Mouse (Mus musculus) kidney, postnatal 14 days (tissue): ENCODE measurements around the gene Fkbp5.

Experiments
- DNase-seq: peaks from one replicate; pipeline ENCODE4 v3.0.0; 2022; ENCODE audit warnings: mixed read lengths

The Fkbp5 gene

DNA sequence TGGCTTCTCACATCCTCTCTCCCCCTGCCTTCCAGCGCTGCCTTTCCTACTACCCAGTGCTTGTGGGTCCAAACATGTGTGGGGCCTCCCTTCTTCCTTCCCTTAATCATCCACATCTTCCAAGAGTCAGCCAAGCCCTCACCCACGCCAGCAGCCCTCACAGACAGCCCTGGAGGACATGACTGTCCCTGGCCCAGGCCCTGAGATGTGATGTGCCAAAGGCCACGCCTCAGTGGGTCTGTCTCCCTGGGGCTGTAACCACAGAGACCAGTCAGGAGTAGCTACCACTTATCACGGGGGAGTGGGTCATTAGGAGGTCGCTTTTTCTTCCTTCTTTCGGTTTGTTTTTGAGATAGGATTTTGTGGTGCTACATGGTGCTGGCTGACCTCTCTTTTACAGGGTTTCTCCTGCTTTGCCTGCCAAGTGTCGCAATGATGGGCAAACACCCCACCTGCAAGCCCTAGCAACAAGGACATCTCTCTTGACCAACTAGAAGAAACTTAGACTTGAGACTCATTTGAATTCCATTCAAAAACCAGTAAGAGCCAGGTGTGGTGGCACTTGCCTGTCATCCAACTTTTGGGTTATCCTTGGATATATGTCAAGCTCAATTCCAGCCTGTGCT lies 15.0 kb downstream of the Fkbp5 start:
- DNase-seq = no peak

DNA sequence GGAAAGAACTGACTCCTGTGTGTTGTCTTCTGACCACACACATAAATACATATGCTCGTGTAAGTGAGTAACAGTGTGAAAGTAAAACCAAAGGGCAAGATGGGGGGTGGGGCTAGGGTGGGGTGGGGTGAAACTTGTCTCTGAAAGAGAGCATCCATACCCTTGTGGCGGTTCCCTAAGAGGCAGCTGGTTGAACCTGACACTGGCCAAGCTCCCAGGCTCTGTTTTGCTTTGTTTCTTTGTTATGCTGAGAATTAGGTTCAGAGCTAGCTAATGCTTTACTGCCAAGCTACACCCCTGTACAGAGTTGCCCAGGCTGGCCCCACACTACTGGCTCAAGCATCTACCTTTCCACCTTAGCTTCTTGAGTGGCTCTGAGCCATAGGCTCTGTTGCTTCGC lies 16.9 kb downstream of the Fkbp5 start:
- no peak for DNase-seq

DNA sequence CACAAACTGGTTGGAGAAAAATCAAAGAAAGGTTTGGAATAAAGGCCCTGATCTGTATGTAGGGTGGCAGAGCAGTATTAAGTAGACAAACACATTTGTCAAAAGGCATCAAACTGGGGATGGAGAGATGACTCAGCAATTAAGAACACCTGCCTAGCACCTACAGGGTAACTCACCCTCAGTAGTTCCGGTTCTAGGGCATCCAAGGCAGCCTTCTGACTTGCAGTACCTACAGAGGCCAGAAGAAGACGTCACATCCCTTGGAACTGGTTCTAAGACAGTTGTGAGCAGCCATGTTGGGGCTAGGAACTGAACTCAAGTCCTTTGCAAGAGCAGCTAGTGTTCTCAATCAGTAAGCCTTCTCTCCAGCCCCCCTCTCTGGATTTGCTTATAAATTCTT lies 18.1 kb downstream of the Fkbp5 start:
- no peak for DNase-seq

- DNase-seq = no peak
Observed at GRCm38 (mm10) chr17:28495832-28496231, 21.5 kb downstream of the Fkbp5 start.

- DNase-seq = no peak
Observed at GRCm38 (mm10) chr17:28491035-28491770, 26.1 kb downstream of the Fkbp5 start.

DNA sequence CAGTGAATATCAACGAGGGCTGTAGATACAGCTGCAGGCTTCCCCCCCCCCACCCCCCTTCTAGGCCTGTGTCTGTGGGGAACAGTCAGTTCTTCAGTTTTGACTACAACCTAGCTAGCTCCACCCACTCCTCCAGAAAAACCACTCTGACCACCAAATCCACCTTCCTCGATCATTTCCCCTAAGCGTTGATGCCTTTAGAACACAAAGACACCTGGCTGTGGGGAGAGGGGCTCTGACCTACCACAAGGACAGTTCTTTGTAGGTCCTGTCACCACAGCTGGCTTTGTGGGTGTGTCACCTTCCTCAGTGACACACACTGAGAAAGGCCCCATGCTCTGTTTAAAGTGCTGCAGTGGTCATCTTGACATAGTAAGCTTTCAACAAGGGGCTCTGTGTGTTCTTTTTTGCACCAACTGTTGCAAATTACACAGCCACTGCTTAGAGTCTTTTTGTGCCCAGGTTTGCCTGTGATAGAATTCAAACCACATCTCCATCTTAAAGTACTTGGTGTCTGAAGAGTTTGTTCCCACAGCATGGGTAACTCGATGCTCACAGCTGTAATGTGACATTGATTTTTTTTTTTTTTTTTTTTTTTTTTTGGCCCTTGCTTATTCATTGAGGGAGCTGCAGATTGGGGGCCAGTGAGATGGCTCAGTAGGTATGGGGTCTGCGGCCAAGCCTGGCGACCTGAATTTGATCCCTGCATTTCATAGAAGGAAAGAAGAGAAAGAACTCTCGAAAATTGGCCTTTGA lies 28.9 kb downstream of the Fkbp5 start:
- DNase-seq = no peak

- no peak for DNase-seq
Observed at GRCm38 (mm10) chr17:28487584-28488257, 29.6 kb downstream of the Fkbp5 start.

GRCm38 (mm10) chr17:28486720-28487119 lies 30.6 kb downstream of the Fkbp5 start:
- DNase-seq = no peak

DNA sequence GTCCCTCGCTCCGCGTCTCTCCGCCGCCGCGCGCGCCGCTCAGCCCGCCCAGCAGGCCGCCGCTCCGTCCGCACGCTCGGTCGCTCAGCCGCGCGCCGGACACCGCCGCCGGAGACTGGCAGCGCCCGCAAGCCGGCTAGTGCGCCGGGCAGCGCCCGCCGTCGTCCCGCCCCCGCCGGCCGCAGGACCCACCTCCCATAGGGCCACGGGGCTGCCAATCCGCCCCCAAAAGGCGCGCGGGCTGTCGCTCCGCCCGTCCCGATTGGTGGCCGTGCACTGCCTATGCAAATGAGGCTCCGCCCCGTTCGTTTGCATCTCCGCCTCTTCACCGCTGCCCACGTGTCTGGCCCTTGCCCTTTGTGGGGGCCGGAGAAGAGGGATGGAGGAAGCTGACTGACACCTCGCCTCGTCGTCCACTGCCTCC lies 31.3 kb downstream of the Fkbp5 start:
- peak; percentile 99 for DNase-seq

DNA sequence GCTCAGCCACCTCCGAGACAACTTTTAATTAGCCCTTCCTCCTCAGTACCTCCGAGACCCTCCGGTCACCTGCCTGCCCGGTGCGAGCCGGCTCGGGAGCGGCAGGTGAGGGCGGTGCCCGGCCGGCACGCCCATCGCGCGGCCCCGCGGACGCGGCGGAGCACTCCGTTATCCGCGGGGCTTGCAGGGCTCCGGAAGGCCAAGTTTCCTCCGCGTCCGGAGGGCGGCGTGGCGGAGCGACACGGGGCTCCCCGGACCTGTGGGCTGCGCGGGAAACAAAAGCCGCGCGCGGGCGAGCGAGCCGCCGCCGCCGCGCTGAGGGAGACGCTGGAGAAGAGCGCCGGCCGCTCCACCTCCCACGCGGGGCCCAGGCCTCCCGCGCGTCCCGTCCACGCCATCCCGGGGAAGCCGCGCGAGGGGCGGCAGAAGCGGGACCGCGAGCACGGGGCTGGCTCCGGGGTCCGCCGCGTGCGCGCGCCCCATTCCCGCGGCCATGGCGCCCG lies 31.8 kb downstream of the Fkbp5 start:
- DNase-seq = peak; percentile 67

GRCm38 (mm10) chr17:28484704-28485445 lies 32.5 kb downstream of the Fkbp5 start:
- DNase-seq = peak; percentile 52

DNA sequence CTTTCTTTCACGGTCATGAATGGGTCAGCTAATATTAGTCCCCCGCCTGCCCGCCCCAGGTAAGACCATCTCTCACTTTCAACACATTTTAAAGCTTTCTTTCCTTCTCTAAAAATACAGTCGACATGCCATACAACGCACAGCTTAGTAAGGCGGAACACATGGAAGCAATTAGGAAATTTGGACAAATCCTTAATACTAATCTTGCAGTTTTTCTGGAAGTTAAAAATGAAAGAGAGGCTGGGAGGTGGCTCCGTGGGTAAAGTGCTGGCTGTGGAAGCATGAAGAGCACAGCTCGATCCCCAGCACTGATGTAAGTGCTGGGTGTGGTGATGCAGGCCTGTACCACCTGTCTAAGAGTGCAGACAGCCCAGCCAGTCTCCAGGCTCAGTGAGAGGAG lies 39.9 kb downstream of the Fkbp5 start:
- no peak for DNase-seq

DNA sequence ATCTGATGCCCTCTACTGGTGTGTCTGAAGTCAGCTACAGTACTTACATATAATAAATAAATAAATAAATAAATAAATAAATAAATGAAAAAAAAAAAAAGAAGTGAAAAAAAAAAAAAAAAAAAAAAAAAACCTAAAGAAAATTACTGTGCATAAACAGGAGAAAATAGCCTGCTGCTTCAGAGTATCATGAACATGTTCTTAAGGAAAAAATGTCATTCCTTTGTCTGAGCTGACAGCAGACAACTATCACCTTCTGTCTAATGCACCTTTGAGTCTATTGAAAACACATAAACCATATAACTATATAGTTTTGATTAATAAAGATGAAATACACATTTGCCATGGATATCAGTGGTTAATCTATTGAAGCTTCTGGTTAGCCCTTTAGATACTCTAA lies 40.9 kb downstream of the Fkbp5 start:
- DNase-seq = no peak

- DNase-seq = no peak
Observed at GRCm38 (mm10) chr17:28475593-28476325, 41.6 kb downstream of the Fkbp5 start.

DNA sequence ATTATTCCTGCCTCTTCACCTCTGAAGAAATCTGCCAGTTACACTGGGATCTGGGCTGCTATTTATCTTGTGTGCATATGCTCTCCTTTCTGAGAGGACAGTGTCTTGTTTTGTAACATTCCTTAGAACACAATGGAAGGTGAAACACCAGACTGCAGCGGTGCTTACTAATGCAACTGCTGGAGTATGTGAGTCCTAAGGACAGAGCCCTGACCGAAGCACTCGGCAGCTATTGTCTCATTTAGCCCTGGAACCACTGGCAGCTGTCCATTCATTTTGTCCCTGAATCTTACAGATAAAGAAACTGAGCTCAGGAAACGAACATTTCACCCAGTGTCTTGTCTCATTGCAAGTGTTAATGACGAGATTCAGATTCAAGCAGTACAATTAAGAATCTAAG lies 44.6 kb downstream of the Fkbp5 start:
- DNase-seq = no peak

- DNase-seq = no peak
Observed at GRCm38 (mm10) chr17:28470876-28471275, 46.5 kb downstream of the Fkbp5 start.

DNA sequence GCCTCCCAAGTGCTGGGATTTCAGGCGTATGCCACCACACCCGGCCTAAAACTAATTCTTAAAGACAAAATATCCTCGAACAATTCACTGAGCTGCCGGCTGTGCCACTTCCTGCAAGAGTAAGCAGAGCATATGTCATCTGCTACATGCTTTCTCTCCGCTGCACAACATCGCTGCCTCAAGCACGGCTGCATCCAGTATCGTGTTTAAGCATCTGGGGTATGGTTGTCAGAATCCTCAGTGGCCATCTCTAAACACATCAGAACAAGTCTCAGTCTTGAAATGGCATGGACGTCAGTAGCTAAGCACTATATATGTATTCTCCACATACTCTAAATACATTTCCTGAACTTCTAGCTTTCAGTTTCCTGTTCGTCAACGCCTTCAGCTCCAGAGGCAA lies 49.6 kb downstream of the Fkbp5 start:
- no peak for DNase-seq

- no peak for DNase-seq
Observed at GRCm38 (mm10) chr17:28465968-28466367, 51.4 kb downstream of the Fkbp5 start.

GRCm38 (mm10) chr17:28463701-28464443 lies 53.5 kb downstream of the Fkbp5 start:
- DNase-seq = peak; percentile 69

DNA sequence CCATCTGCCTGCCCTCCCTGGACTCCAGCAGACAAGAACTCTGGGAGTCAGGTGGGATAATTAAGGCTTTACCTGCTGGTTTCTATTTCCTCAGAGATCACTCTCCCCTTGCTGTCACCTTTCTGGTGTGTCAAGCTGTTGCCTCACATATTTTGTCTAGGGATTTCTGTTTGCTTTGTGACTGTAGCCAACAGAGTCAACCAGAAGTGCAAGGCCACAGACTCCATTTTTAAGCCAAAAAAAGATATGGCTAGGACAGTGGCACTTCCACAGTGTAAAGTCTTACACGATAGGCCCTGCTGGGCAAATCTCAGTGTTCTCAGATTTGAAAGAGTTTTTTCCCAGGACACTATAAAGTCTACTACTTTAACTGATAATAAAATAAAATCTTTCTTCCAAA lies 56.9 kb downstream of the Fkbp5 start:
- no peak for DNase-seq

GRCm38 (mm10) chr17:28455098-28455497 lies 62.2 kb downstream of the Fkbp5 start:
- DNase-seq = peak; percentile 63
